Mouse (Mus musculus) liver, embryonic 12.5 days (tissue): ENCODE results near the gene Arrdc5. TPM values are rescaled to one million over a fixed set of nuclear protein-coding genes. Genes with fewer than 3 reads are reported as not detected.

Experiments
- ATAC-seq: fragments of 200-750 bp; cut with Nextera tagmentation; 2 replicates; pipeline ENCODE4 v1.8.0; 2017; ENCODE audit warnings: moderate number of reproducible peaks, mild to moderate bottlenecking, moderate library complexity
- H3K27ac ChIP-seq: fragments of 300-500 bp; sonication (generic); 2 replicates; pipeline ENCODE4 v1.5.1; 2016; ENCODE audit warnings: mild to moderate bottlenecking
- H3K27me3 ChIP-seq: fragments of 300-500 bp; sonication (generic); replicated peaks from 2 replicates; pipeline ENCODE4 v1.6.1; 2016; ENCODE audit warnings: mild to moderate bottlenecking, moderate library complexity
- H3K36me3 ChIP-seq: fragments of 300-500 bp; sonication (generic); 2 replicates; pipeline ENCODE4 v1.6.1; 2016; ENCODE audit warnings: mild to moderate bottlenecking, moderate library complexity
- H3K4me1 ChIP-seq: fragments of 300-500 bp; sonication (generic); 2 replicates; pipeline ENCODE4 v1.6.1; 2016
- H3K4me2 ChIP-seq: fragments of 300-500 bp; sonication (generic); 2 replicates; pipeline ENCODE4 v1.6.1; 2016; ENCODE audit warnings: mild to moderate bottlenecking, moderate library complexity
- H3K4me3 ChIP-seq: fragments of 300-500 bp; sonication (generic); 2 replicates; pipeline ENCODE4 v1.5.1; 2016; ENCODE audit warnings: mild to moderate bottlenecking, moderate library complexity
- H3K9ac ChIP-seq: fragments of 300-500 bp; sonication (generic); 2 replicates; pipeline ENCODE4 v1.6.1; 2016; ENCODE audit warnings: mild to moderate bottlenecking, moderate library complexity
- H3K9me3 ChIP-seq: fragments of 300-500 bp; sonication (generic); replicated peaks from 2 replicates; pipeline ENCODE4 v1.6.1; 2016; ENCODE audit warnings: mild to moderate bottlenecking, moderate library complexity
- WGBS: fragments of 180-500 bp; shearing (Covaris S2); methylation state at CpG from one replicate; pipeline ENCODE4 v1.1.7; 2016; ENCODE audit not compliant: insufficient replicate concordance; 5-methylcytosine and 5-hydroxymethylcytosine counted together
- polyA plus RNA-seq: library from polyadenylated mRNA; unstranded; fragments of >200 nt; fragmentation: Nextera tagmentation; extraction: Ambion mirVana; gene quantifications from 2 replicates; pipeline ENCODE4 v1.2.1, GENCODE M21; 2016

The Arrdc5 gene
- polyA plus RNA-seq = not detected in 2 replicates

GRCm38 (mm10) chr17:56300186-56300585, at the start of gene Arrdc5:
TSS of gene Arrdc5 (minus strand) at chr17:56300286.
- Histone ChIP-seq H3K9ac (no peak within 1 kb of the TSS), H3K4me3 (no peak within 1 kb of the TSS), H3K4me2 (no peak within 1 kb of the TSS), H3K36me3 (peaks cover 7% of the 10 kb centered on the region), H3K27ac (no peak within 1 kb of the TSS), H3K9me3 (no peaks in the 10 kb centered on the region), H3K27me3 (no peaks in the 10 kb centered on the region; the same call in 1 of the 2 replicates), H3K4me1 (peaks cover 21% of the 10 kb centered on the region)
- ATAC-seq = no peak
- WGBS = 77% methylated on average over 9 of the region's 9 CpGs

DNA sequence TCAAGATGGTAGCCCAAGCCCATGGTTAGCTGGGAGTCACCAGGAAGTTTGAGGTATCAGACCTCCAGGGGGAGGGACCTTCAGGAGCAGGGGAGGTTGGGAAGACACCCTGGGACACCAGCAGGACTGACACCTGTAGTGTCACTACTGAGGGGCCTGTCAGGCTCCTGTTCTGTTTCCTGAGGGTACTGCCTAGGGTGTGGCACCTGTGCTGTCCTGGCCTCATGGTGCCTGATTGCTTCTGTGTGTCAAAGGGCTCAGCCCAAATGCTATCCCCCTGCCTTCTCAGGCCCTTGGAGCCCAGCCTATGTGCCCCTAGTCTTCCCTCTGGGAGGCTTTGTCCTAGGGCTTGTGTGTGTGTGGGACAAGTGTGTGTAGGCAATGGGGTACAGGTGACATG, 48.5 kb upstream of the Arrdc5 start:
- peak overlapping the region; percentile 66 for H3K27ac ChIP-seq
- H3K4me2 ChIP-seq = peak overlapping the region; percentile 51

DNA sequence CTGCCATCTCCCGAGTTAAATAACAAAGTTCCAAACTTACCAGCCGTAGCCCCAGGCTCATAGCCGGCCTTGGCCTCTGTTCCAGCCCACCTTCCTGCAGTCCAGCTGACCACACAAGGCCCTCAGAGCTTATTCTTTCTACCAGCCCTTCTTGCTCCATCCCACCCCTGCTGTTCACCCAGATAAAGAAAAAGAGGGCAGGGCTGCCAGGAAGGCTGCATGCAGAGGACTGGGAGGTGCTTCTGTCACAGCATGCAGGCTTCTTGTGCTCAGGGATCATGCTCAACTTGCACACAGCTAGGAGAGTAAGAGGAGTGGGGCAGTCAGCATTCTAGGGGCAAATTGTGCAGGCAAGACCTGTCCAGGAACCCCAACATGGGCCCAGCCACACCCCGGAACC, 48.0 kb upstream of the Arrdc5 start:
- peak overlapping the region; percentile 66 for H3K27ac ChIP-seq
- 40% methylated on average over 4 of the region's 4 CpGs for WGBS

More for the DNA sequence above, 48.5 kb upstream of the Arrdc5 start:
- H3K27me3 ChIP-seq = no peaks in the 10 kb centered on the region
- no peak overlapping the region for H3K4me3 ChIP-seq
- no peaks in the 10 kb centered on the region for H3K9me3 ChIP-seq
- ATAC-seq = peak; percentile 70
- peak overlapping the region; percentile 37; the same call in 1 of the 2 replicates for H3K9ac ChIP-seq
- peaks cover 67% of the 10 kb centered on the region for H3K4me1 ChIP-seq
- peaks cover 25% of the 10 kb centered on the region for H3K36me3 ChIP-seq

GRCm38 (mm10) chr17:56345364-56345763, 45.3 kb upstream of the Arrdc5 start:
- H3K9me3 ChIP-seq = no peaks in the 10 kb centered on the region

More for the DNA sequence above, 48.0 kb upstream of the Arrdc5 start:
- peak overlapping the region; percentile 52; the same call in 1 of the 2 replicates for H3K9ac ChIP-seq
- H3K4me3 ChIP-seq = no peak overlapping the region
- H3K4me2 ChIP-seq = peak overlapping the region; percentile 51
- peaks cover 20% of the 10 kb centered on the region for H3K36me3 ChIP-seq
- H3K27me3 ChIP-seq = no peaks in the 10 kb centered on the region
- H3K4me1 ChIP-seq = peaks cover 71% of the 10 kb centered on the region
- H3K9me3 ChIP-seq = no peaks in the 10 kb centered on the region
- ATAC-seq = peak; percentile 84

DNA sequence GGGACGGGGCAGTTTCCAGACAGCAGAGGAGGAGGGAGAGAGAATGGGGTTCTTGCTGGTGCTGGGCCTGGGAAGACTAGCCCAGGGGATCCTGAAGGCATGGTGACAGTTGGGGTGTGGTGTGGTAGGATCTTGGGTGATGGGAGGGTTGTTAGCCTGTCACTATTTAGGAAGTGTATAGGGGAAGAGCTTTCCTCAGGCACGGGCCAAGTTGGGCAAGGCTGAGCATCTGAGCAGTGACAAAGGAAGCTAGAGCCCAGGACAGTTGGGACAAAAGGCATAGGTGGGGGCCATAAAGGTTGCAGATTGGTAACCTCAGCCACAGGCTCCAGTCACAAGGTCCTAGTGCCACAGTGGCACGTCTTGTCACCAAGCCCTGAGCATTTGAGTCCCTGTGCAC, 43.4 kb upstream of the Arrdc5 start:
- peaks cover 85% of the 10 kb centered on the region for H3K4me1 ChIP-seq
- no peaks in the 10 kb centered on the region for H3K36me3 ChIP-seq
- no peaks in the 10 kb centered on the region for H3K27me3 ChIP-seq
- WGBS = 60% methylated on average over 3 of the region's 3 CpGs
- H3K9ac ChIP-seq = 0 out of 2 replicates have a peak overlapping the region, but pooled peaks have one; percentile 2
- no peaks in the 10 kb centered on the region for H3K9me3 ChIP-seq
- no peak overlapping the region for H3K4me3 ChIP-seq
- no peak for ATAC-seq
- H3K4me2 ChIP-seq = 0 out of 2 replicates have a peak overlapping the region, but pooled peaks have one; percentile 3
- H3K27ac ChIP-seq = peak overlapping the region; percentile 10; the same call in 1 of the 2 replicates

More at GRCm38 (mm10) chr17:56345364-56345763, 45.3 kb upstream of the Arrdc5 start:
- Histone ChIP-seq H3K4me2 (no peak overlapping the region), H3K27me3 (no peaks in the 10 kb centered on the region), H3K4me1 (peaks cover 96% of the 10 kb centered on the region), H3K27ac (no peak overlapping the region; the same call in 1 of the 2 replicates), H3K9ac (no peak overlapping the region), H3K36me3 (no peaks in the 10 kb centered on the region), H3K4me3 (no peak overlapping the region)
- WGBS = 56% methylated on average over 2 of the region's 2 CpGs
- ATAC-seq = no peak

- no peak overlapping the region for H3K27ac ChIP-seq
- H3K4me2 ChIP-seq = no peak overlapping the region
- no peaks in the 10 kb centered on the region for H3K9me3 ChIP-seq
- no peaks in the 10 kb centered on the region for H3K36me3 ChIP-seq
- no peaks in the 10 kb centered on the region for H3K27me3 ChIP-seq
- no peak for ATAC-seq
- no peak overlapping the region for H3K4me3 ChIP-seq
- peaks cover 81% of the 10 kb centered on the region for H3K4me1 ChIP-seq
- no peak overlapping the region for H3K9ac ChIP-seq
These were observed 40.6 kb upstream of the Arrdc5 start for GRCm38 (mm10) chr17:56340717-56341116.

GRCm38 (mm10) chr17:56338909-56339308, 38.8 kb upstream of the Arrdc5 start:
- no peak; the same call in 1 of the 2 replicates for ATAC-seq
- no peak overlapping the region for H3K27ac ChIP-seq
- no peak overlapping the region for H3K4me2 ChIP-seq
- H3K9me3 ChIP-seq = no peaks in the 10 kb centered on the region
- no peaks in the 10 kb centered on the region; the same call in 1 of the 2 replicates for H3K36me3 ChIP-seq
- no peak overlapping the region for H3K4me3 ChIP-seq
- WGBS = 34% methylated on average over 4 of the region's 4 CpGs
- H3K27me3 ChIP-seq = no peaks in the 10 kb centered on the region
- H3K9ac ChIP-seq = no peak overlapping the region
- H3K4me1 ChIP-seq = peaks cover 75% of the 10 kb centered on the region

GRCm38 (mm10) chr17:56337791-56338190, 37.7 kb upstream of the Arrdc5 start:
- H3K36me3 ChIP-seq = no peaks in the 10 kb centered on the region; the same call in 1 of the 2 replicates
- WGBS = 62% methylated on average over 6 of the region's 6 CpGs
- H3K4me2 ChIP-seq = no peak overlapping the region
- H3K9ac ChIP-seq = no peak overlapping the region
- no peak for ATAC-seq
- no peaks in the 10 kb centered on the region for H3K9me3 ChIP-seq
- H3K27ac ChIP-seq = no peak overlapping the region
- no peak overlapping the region for H3K4me3 ChIP-seq
- H3K4me1 ChIP-seq = peaks cover 68% of the 10 kb centered on the region
- no peaks in the 10 kb centered on the region for H3K27me3 ChIP-seq

GRCm38 (mm10) chr17:56337190-56337589, 37.1 kb upstream of the Arrdc5 start:
- Histone ChIP-seq H3K9ac (no peak overlapping the region), H3K4me2 (no peak overlapping the region), H3K36me3 (no peaks in the 10 kb centered on the region; the same call in 1 of the 2 replicates), H3K27ac (no peak overlapping the region), H3K9me3 (no peaks in the 10 kb centered on the region), H3K4me3 (no peak overlapping the region), H3K27me3 (no peaks in the 10 kb centered on the region), H3K4me1 (peaks cover 62% of the 10 kb centered on the region)
- 0 out of 2 replicates have a peak, but pooled peaks have one; percentile 22 for ATAC-seq
- 29% methylated on average over 4 of the region's 4 CpGs for WGBS

DNA sequence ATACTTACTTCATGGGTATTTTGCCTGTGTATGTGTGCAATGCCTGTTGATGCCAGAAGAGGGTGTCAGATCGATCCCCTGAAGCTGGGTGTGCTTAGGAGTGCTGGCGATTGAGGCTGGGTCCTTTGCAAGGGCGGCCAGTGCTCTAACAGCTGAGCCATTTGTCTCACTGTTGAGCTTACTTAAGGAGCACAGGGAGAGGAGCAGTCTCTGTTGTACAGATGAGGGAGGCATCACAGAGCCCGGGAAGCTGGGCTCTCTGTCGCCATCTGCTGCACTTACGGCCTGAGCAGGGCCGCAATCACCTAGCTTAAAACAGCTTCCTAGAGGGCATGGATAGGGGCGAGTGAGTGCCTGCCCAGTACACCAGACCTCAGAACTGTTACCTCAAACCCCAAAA, 32.9 kb upstream of the Arrdc5 start:
- H3K36me3 ChIP-seq = no peaks in the 10 kb centered on the region; the same call in 1 of the 2 replicates
- WGBS = 57% methylated on average over 8 of the region's 8 CpGs
- peaks cover 62% of the 10 kb centered on the region for H3K4me1 ChIP-seq
- no peak overlapping the region for H3K4me3 ChIP-seq
- H3K27me3 ChIP-seq = no peaks in the 10 kb centered on the region
- ATAC-seq = no peak
- no peaks in the 10 kb centered on the region for H3K9me3 ChIP-seq
- H3K4me2 ChIP-seq = no peak overlapping the region
- H3K9ac ChIP-seq = no peak overlapping the region
- H3K27ac ChIP-seq = no peak overlapping the region

DNA sequence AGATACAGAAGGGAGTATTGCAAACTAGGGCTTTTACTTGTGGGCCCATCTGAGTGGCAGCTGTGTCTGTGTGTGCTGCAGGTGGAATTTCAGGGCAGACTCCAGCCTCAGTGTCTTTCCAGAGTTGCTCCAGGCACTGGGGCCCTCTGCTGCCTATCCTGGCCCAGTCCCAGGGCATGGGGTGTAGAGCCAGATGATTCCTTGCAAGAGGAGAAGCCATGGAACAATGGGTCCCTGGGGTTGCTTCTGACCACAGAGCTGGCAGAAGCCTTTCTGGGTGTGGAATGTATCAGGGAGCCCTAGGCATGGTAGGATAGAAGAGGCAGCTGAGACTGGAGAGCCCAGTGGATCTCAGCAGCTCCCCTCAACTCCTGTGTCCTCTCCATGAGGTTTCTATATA, 31.2 kb upstream of the Arrdc5 start:
- Histone ChIP-seq H3K36me3 (no peaks in the 10 kb centered on the region; the same call in 1 of the 2 replicates), H3K4me2 (no peak overlapping the region), H3K27ac (no peak overlapping the region), H3K9me3 (no peaks in the 10 kb centered on the region), H3K27me3 (no peaks in the 10 kb centered on the region), H3K4me3 (no peak overlapping the region), H3K9ac (no peak overlapping the region), H3K4me1 (peaks cover 67% of the 10 kb centered on the region)
- ATAC-seq = no peak

- no peaks in the 10 kb centered on the region for H3K27me3 ChIP-seq
- ATAC-seq = no peak
- no peak overlapping the region for H3K4me2 ChIP-seq
- H3K4me1 ChIP-seq = peaks cover 63% of the 10 kb centered on the region
- H3K9me3 ChIP-seq = no peaks in the 10 kb centered on the region
- H3K9ac ChIP-seq = no peak overlapping the region
- 58% methylated on average over 3 of the region's 3 CpGs for WGBS
- H3K36me3 ChIP-seq = no peaks in the 10 kb centered on the region; the same call in 1 of the 2 replicates
- no peak overlapping the region for H3K27ac ChIP-seq
- no peak overlapping the region for H3K4me3 ChIP-seq
These were observed 30.3 kb upstream of the Arrdc5 start for GRCm38 (mm10) chr17:56330345-56330744.

DNA sequence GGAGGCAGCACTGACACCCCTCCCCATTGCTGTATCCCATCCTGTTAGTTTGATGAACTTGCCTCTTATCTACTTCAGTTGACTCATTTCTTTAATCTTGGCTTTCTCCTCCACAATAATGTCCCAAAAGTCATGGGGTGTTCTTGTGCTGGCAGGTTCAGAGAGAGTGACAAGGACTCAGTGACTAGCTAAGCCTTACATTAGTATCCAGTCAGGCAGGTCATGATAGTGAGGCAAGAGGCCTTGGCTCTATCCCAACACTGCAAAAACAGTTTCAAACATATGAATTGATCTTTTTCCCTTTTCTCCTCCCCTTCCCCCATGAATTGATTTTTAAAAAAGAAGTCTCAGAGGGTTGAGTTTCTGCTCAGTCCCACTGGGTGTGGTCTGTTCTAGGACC, 29.2 kb upstream of the Arrdc5 start:
- Histone ChIP-seq H3K9ac (no peak overlapping the region), H3K4me2 (no peak overlapping the region)

More for the DNA sequence above, 29.2 kb upstream of the Arrdc5 start:
- Histone ChIP-seq H3K9me3 (no peaks in the 10 kb centered on the region), H3K27ac (no peak overlapping the region), H3K4me1 (peaks cover 66% of the 10 kb centered on the region), H3K4me3 (no peak overlapping the region), H3K27me3 (no peaks in the 10 kb centered on the region), H3K36me3 (0 out of 2 replicates have a peak, but pooled peaks cover under 1% of the 10 kb centered on the region)
- ATAC-seq = no peak
